Mouse (Mus musculus) liver (tissue): ENCODE measurements at regions not wholly inside any gene's neighbourhood (a gene's known extent, or its start where the extent isn't known, plus 50 kb on each side); places are given as distances from the start of the nearest gene placed in this dataset.

Experiments used
- DNase-seq: peaks from one replicate; pipeline ENCODE4 v3.0.0-alpha.2; 2020; ENCODE audit warnings: mixed read lengths

- DNase-seq: no peak
Observed at GRCm38 (mm10) chr19:56198474-56199236, 88.3 kb upstream of the Habp2 start.

- DNase-seq: no peak
Observed at GRCm38 (mm10) chr19:56199401-56200150, 87.4 kb upstream of the Habp2 start.

- DNase-seq: peak; percentile 45
Observed at GRCm38 (mm10) chr19:56201007-56201682, 85.8 kb upstream of the Habp2 start.

- DNase-seq: peak; percentile 49
Observed at GRCm38 (mm10) chr19:56201738-56202480, 85.0 kb upstream of the Habp2 start.

- no peak for DNase-seq
Observed at GRCm38 (mm10) chr19:56202481-56203130, 84.3 kb upstream of the Habp2 start.

- no peak for DNase-seq
Observed at GRCm38 (mm10) chr19:56218536-56218935, 68.4 kb upstream of the Habp2 start.

- no peak for DNase-seq
Observed at GRCm38 (mm10) chr19:56220724-56221407, 66.1 kb upstream of the Habp2 start.

- no peak for DNase-seq
Observed at GRCm38 (mm10) chr19:56222496-56222895, 64.4 kb upstream of the Habp2 start.

GRCm38 (mm10) chr19:56225039-56225438 lies 61.9 kb upstream of the Habp2 start:
- DNase-seq: no peak

GRCm38 (mm10) chr19:56225518-56225917 lies 61.4 kb upstream of the Habp2 start:
- DNase-seq: no peak

GRCm38 (mm10) chr19:56228586-56228985 lies 58.4 kb upstream of the Habp2 start:
- no peak for DNase-seq

GRCm38 (mm10) chr19:56231430-56231829 lies 55.5 kb upstream of the Habp2 start:
- no peak for DNase-seq

GRCm38 (mm10) chr19:56231849-56232248 lies 55.1 kb upstream of the Habp2 start:
- no peak for DNase-seq

- DNase-seq: no peak
Observed at GRCm38 (mm10) chr19:56232269-56232668, 54.7 kb upstream of the Habp2 start.

- DNase-seq: no peak
Observed at GRCm38 (mm10) chr19:56232950-56233349, 54.0 kb upstream of the Habp2 start.

- DNase-seq: no peak
Observed at GRCm38 (mm10) chr19:56235040-56235439, 51.9 kb upstream of the Habp2 start.
